Mouse (Mus musculus) bone marrow macrophage, adult 2 months (primary cell): ENCODE measurements at regions not wholly inside any gene's neighbourhood (a gene's known extent, or its start where the extent isn't known, plus 50 kb on each side); places are given as distances from the start of the nearest gene placed in this dataset.

Experiments
- CTCF ChIP-seq: IDR thresholded peaks from 2 replicates; pipeline ENCODE4 v1.5.1; 2012; ENCODE audit warnings: low read depth, mild to moderate bottlenecking, low read length, moderate library complexity
- POLR2A ChIP-seq: IDR thresholded peaks from 2 replicates; pipeline ENCODE4 v1.6.1; 2012; ENCODE audit warnings: mild to moderate bottlenecking, low read depth, low read length, borderline replicate concordance

DNA sequence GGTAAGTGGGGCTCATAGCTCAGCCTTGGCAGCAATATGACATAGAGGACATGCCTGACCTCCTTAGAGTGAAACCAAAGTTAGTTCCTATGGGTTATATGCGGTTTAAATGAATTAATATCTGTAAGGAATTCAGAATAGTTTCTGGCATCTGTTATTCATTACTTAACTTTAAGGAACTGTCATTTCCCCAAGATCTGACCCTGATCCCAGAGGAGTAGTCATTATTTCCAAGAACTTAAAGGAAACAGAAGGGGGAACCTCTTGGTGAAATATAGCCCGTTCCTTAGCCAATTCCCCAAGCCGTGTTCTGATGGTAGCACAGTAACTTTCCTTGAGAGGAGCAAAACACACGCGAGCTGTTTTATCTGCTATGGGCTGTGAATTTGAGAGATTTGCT lies 85.9 kb upstream of the Atp5g3 start:
- TF ChIP-seq CTCF, result no peak
- no peak for TF ChIP-seq POLR2A
